Mouse (Mus musculus) bone marrow macrophage, adult 2 months (primary cell): ENCODE data around the gene Ppfia3. TPM values are rescaled to one million over a fixed set of nuclear protein-coding genes. Genes with fewer than 3 reads are reported as not detected.

Experiments
- H3K27ac ChIP-seq: 2 replicates; pipeline ENCODE4 v1.5.1; 2012; ENCODE audit warnings: low read depth, low read length; ENCODE audit not compliant: insufficient read depth
- H3K4me1 ChIP-seq: 2 replicates; pipeline ENCODE4 v1.6.1; 2012; ENCODE audit warnings: low read length; ENCODE audit not compliant: control insufficient read depth, insufficient read depth
- H3K4me3 ChIP-seq: 2 replicates; pipeline ENCODE4 v1.5.1; 2012; ENCODE audit warnings: mild to moderate bottlenecking, low read length, moderate library complexity; ENCODE audit not compliant: insufficient read depth
- CTCF ChIP-seq: IDR thresholded peaks from 2 replicates; pipeline ENCODE4 v1.5.1; 2012; ENCODE audit warnings: low read depth, mild to moderate bottlenecking, low read length, moderate library complexity
- POLR2A ChIP-seq: IDR thresholded peaks from 2 replicates; pipeline ENCODE4 v1.6.1; 2012; ENCODE audit warnings: mild to moderate bottlenecking, low read depth, low read length, borderline replicate concordance
- polyA plus RNA-seq: library from polyadenylated mRNA; stranded (reverse); fragments of >200 nt; gene quantifications from 2 replicates; pipeline ENCODE4 v1.2.4, GENCODE M21; 2012; ENCODE audit not compliant: missing spikeins, insufficient read depth, insufficient read length

The Ppfia3 gene
- polyA plus RNA-seq, 1 experiment, result 1.8 TPM

- Histone ChIP-seq H3K27ac (no peak overlapping the region), H3K4me1 (peaks cover 2% of the 10 kb centered on the region)
- TF ChIP-seq CTCF (no peak), POLR2A (no peak)
Observed at GRCm38 (mm10) chr7:45355318-45356020, 11.3 kb downstream of the Ppfia3 start.

DNA sequence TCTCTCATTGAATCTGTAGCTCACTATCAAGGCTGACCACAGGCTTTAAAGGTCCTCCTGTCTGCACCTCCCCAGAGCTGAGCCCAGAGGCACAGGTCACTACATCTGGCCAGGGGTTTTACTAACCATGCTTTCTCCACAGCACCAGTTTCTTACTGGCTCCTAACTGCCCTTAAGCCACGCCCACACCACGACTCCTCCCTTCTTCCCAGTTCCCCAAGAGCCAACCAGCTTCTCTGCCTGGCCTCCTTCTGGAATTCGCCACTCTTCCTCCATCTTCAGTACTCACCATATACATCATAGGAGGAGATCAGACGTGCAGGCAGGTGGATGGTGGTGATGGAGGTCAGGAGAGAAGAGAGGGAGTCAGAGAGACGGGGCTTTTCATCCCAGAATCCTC lies 13.8 kb downstream of the Ppfia3 start:
- Histone ChIP-seq H3K4me3 (no peak overlapping the region), H3K27ac (no peak overlapping the region), H3K4me1 (peaks cover 2% of the 10 kb centered on the region)
- TF ChIP-seq CTCF (no peak), POLR2A (no peak)

More at GRCm38 (mm10) chr7:45355318-45356020, 11.3 kb downstream of the Ppfia3 start:
- no peak overlapping the region for H3K4me3 ChIP-seq

DNA sequence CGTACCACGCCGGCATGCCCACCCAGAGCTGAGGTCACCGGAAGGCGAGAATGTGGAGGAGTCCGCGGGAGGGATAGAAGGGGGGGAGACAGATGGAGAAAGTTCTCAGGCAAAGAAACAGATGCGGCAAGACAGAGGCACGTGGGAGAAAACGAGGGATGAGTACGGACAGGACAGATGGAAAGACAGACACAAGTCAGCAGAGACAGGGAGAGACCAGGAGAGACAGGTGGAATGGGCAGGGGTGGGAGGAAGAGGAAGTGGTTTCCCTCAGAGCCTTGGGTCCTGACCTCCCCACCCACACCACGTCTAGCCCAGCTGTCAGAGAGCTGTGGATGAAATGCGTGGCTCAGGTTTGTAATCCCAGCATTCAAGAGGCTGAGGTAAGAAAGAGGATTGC lies 19.9 kb downstream of the Ppfia3 start:
- TF ChIP-seq CTCF (no peak), POLR2A (no peak)
- Histone ChIP-seq H3K27ac (no peak overlapping the region), H3K4me1 (peaks cover 2% of the 10 kb centered on the region), H3K4me3 (no peak overlapping the region)

DNA sequence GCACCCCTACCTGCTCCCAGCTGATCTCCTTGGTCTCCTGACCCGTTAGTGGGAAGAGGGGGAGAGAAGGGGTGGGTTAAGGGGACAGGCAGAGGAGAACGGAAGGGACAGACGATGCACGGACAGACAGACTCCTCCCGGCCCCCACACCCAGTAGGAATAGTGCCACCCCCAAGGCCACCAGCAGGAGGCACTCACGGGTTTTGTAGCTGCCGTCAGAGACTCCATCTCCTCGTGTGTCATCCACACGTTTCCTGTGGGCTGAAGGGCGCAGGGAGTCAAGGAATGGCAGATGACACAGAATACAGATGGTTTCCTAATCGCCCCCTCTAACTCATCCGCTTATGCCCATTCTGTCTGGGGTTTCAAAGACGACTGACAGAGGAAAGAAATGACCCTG lies 23.3 kb downstream of the Ppfia3 start:
- Histone ChIP-seq H3K27ac (no peak overlapping the region), H3K4me1 (peaks cover 14% of the 10 kb centered on the region), H3K4me3 (no peak overlapping the region)
- TF ChIP-seq CTCF, result peak; percentile 38; the same call in 1 of the 2 replicates
- TF ChIP-seq POLR2A, result no peak

GRCm38 (mm10) chr7:45342081-45342480 lies 24.7 kb downstream of the Ppfia3 start:
- Histone ChIP-seq H3K27ac (no peak overlapping the region), H3K4me1 (peaks cover 14% of the 10 kb centered on the region), H3K4me3 (no peak overlapping the region)
- TF ChIP-seq POLR2A (no peak), CTCF (no peak)

DNA sequence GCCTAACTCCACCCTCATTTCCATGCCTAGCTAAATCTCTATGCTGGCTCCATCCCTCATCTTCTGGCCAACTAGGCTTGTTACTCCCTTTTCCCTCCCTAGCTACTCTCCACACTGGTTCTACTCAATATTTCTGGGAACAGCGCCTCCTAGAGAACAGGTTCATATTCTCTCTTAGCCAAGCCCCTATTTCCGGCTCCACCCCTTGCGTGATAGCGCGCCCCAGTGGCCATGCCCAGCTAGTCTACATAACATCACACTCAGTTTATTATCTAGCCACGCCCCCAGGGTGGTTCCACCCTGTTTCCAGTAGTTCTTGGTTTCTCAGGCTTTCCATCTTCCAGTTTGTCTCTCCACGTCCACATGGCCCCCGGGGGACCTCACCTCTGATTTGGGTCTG lies 25.5 kb downstream of the Ppfia3 start:
- H3K27ac ChIP-seq, result no peak overlapping the region
- TF ChIP-seq POLR2A, result no peak
- peak; percentile 58; the same call in 1 of the 2 replicates for TF ChIP-seq CTCF
- H3K4me3 ChIP-seq, result peak overlapping the region; percentile 56; the same call in 1 of the 2 replicates
- peaks cover 14% of the 10 kb centered on the region for H3K4me1 ChIP-seq

DNA sequence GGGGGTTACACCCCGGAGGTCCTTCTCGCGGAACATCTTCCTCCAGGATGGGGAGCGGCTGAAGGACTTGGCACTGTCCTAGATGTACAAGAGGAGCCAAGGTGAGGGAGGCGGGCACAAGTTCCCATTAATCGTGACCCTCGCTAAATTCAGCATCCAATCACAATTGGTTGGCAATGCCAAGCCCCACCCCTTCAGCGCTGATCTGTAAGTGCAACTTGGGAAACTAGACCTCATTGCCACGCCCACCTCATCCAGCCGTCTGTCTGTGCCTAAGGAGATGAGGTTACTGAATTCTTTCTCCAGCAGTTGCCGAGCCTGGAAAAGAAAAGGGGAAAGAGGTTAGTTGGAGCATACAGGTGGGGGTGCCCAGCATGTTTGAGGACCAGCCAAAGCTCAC lies 26.1 kb downstream of the Ppfia3 start:
- H3K27ac ChIP-seq, result no peak overlapping the region
- H3K4me1 ChIP-seq, result peaks cover 14% of the 10 kb centered on the region
- peak overlapping the region; percentile 56 for H3K4me3 ChIP-seq
- TF ChIP-seq CTCF (no peak), POLR2A (no peak)

GRCm38 (mm10) chr7:45340066-45340442 lies 26.8 kb downstream of the Ppfia3 start:
- H3K4me3 ChIP-seq, result peak overlapping the region; percentile 56
- no peak overlapping the region for H3K27ac ChIP-seq
- no peak for TF ChIP-seq POLR2A
- TF ChIP-seq CTCF, result no peak
- H3K4me1 ChIP-seq, result peaks cover 14% of the 10 kb centered on the region

DNA sequence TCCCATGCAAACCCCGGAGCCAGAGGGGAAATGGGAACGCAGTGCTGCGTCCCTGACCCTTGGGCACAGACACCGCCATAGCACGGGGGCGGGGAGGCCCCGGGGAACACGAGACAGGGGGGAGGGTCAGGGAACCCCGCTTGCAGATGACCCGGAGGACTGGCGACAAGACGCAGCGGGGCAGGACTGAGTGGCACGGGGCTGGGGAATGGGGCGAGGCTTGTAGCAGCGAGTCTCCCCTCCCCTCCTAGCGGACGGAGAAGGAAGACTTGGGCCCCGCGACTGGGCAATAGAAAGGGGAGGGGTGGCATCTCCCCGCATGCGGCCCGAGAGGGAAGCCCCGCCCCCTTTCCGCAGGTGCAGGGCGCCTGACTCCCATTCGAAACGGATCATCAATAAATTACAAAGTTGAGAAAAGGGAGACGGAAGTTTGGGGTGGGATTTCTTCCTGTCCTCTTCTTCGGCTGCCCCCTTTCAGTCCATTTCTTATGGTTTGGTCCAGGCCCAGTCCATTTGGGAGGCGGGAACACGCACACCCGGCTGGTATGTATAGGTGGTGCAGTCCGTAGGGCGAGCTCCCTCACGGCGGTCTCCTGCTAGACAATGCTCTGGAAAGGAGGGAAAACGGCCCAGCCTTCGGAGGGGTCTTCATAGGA lies 27.3 kb downstream of the Ppfia3 start:
- H3K27ac ChIP-seq, result no peak overlapping the region
- peaks cover 14% of the 10 kb centered on the region for H3K4me1 ChIP-seq
- H3K4me3 ChIP-seq, result peak overlapping the region; percentile 56
- no peak for TF ChIP-seq POLR2A
- TF ChIP-seq CTCF, result peak; percentile 3; the same call in 1 of the 2 replicates

DNA sequence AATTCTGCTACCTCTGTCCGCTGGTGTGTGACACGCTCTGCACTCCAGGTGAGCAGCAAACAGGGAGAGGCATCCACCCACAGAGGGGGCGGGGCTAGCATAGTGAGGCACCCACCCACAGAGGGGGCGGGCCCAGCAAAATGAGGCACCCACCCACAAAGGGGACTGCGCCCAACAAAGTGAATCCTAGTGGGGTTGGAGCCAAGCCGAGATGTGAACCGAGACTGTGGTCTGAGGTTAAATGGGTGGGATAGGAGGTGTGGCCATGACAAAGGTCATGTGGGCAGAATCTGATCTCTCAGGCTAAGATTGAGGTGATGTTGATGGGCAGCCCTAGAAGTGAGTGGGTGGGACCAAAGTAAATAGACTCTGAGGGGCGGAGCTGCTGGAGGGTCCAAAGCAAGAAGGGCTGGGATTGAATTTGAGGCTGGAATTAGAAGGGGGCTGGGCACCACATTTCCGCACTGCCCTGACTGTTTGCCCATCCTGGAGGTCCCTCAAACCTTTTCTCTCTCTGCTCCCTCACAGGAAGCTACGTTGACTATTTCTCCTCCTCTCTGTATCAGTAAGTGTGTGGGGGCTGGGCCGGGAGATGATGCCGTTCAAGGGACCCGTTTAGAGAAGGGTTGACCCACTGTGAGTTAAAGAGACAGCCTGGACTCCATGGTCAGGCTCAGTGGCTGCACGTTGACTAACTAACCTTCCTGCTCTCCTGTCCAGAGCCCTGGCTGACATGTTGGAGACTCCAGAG lies 28.5 kb downstream of the Ppfia3 start:
- TF ChIP-seq CTCF (no peak), POLR2A (no peak)
- H3K4me1 ChIP-seq, result peaks cover 14% of the 10 kb centered on the region
- no peak overlapping the region for H3K27ac ChIP-seq
- H3K4me3 ChIP-seq, result no peak overlapping the region
